Mouse (Mus musculus) E14TG2a.4 (cell line): Measurements from ENCODE around the gene Igsf3.

Experiments
- CTCF ChIP-seq: conservative IDR thresholded peaks from 2 replicates; pipeline ENCODE4 v1.5.1; 2014; ENCODE audit warnings: low read length
- POU5F1 ChIP-seq: IDR thresholded peaks from 2 replicates; pipeline ENCODE4 v1.6.1; 2014; ENCODE audit warnings: low read length, borderline replicate concordance

DNA sequence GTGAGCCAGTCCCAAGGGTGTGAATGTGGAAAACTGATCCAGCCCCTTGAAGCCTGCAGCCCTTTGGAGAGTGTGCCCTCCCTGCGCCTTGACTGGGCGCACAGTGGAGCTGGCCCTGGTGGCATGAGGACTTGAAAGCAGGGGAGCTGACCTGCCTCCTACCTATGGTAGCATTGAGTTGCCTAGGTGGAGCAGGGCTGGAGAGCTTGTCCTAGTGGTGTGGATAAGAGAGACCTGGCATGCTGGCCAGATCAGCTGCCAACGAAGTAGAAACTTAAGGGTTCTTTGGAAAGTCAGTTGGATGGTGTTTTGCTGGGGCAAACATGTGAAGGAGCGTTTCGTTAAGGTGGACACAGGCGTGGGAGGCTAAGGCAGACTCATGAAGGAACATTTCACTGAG is 105.1 kb downstream of the Igsf3 start:
- TF ChIP-seq CTCF (no peak), POU5F1 (no peak)
